Mouse (Mus musculus) forebrain, embryonic 16.5 days (tissue): ENCODE results near the gene Usp32. TPM values are rescaled to one million over a fixed set of nuclear protein-coding genes. Genes with fewer than 3 reads are reported as not detected.

Source experiments
- ATAC-seq: fragments of 200-750 bp; cut with Nextera tagmentation; 2 replicates; pipeline ENCODE4 v1.8.0; 2017; ENCODE audit warnings: mild to moderate bottlenecking, moderate library complexity
- H3K27ac ChIP-seq: fragments of 300-500 bp; sonication (generic); 2 replicates; pipeline ENCODE4 v1.5.1; 2014; ENCODE audit warnings: low read length, control low read depth
- H3K27me3 ChIP-seq: fragments of 300-500 bp; sonication (generic); replicated peaks from 2 replicates; pipeline ENCODE4 v1.6.1; 2014; ENCODE audit warnings: low read length; ENCODE audit not compliant: control insufficient read depth, insufficient read depth
- H3K36me3 ChIP-seq: fragments of 300-500 bp; sonication (generic); 2 replicates; pipeline ENCODE4 v1.6.1; 2014; ENCODE audit not compliant: control insufficient read depth, insufficient read depth
- H3K4me1 ChIP-seq: fragments of 300-500 bp; sonication (generic); replicated peaks from 2 replicates; pipeline ENCODE4 v1.6.1; 2014; ENCODE audit warnings: low read length; ENCODE audit not compliant: control insufficient read depth, insufficient read depth
- H3K4me2 ChIP-seq: fragments of 300-500 bp; sonication (generic); 2 replicates; pipeline ENCODE4 v1.6.1; 2014; ENCODE audit warnings: mild to moderate bottlenecking, low read length, control low read depth
- H3K4me3 ChIP-seq: fragments of 300-500 bp; sonication (generic); replicated peaks from 2 replicates; pipeline ENCODE4 v1.5.1; 2014; ENCODE audit warnings: mild to moderate bottlenecking, low read length, control low read depth
- H3K9ac ChIP-seq: fragments of 300-500 bp; sonication (generic); replicated peaks from 2 replicates; pipeline ENCODE4 v1.6.1; 2014; ENCODE audit warnings: low read depth, low read length, control low read depth
- H3K9me3 ChIP-seq: fragments of 300-500 bp; sonication (generic); 2 replicates; pipeline ENCODE4 v1.6.1; 2016; ENCODE audit warnings: low read length; ENCODE audit not compliant: control insufficient read depth
- WGBS: fragments of 180-500 bp; shearing (Covaris S2); extraction: QIAGEN DNeasy Blood & Tissue Kit; methylation state at CpG from one replicate; pipeline ENCODE4 v1.1.7; 2014; 5-methylcytosine and 5-hydroxymethylcytosine counted together
- polyA plus RNA-seq: library from polyadenylated mRNA; unstranded; fragments of >200 nt; fragmentation: Nextera tagmentation; extraction: Ambion mirVana; gene quantifications from 2 replicates; pipeline ENCODE4 v1.2.1, GENCODE M21; 2015

Gene Usp32
- polyA plus RNA-seq, 1 experiment from 2014 or later: 10.9 TPM

DNA sequence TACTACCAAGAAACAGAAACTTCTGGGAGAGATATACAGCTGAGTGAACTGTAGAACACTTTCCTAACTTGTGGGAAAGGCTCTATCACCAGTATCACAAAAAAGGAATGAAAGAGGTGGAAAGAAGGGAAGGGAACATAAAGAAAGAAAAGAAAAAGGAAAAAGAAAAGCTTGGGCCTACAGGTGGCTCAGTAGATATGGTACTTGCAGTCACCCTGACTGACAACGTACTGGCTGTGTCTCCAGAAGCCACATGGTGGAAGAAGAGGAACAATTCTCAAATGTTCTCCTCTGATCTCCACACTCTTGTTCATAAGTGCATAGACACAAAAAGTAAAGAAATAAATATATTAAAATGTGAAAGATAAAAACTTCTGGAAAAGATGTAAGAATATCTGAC, 11.1 kb downstream of the Usp32 start:
- Histone ChIP-seq H3K9ac (no peak overlapping the region), H3K4me3 (no peak overlapping the region), H3K4me2 (no peak overlapping the region), H3K9me3 (no peaks in the 10 kb centered on the region), H3K4me1 (no peaks in the 10 kb centered on the region), H3K36me3 (no peaks in the 10 kb centered on the region), H3K27me3 (no peaks in the 10 kb centered on the region), H3K27ac (no peak overlapping the region)
- WGBS: 97% methylated on average over 1 of the region's 1 CpGs
- ATAC-seq: no peak

DNA sequence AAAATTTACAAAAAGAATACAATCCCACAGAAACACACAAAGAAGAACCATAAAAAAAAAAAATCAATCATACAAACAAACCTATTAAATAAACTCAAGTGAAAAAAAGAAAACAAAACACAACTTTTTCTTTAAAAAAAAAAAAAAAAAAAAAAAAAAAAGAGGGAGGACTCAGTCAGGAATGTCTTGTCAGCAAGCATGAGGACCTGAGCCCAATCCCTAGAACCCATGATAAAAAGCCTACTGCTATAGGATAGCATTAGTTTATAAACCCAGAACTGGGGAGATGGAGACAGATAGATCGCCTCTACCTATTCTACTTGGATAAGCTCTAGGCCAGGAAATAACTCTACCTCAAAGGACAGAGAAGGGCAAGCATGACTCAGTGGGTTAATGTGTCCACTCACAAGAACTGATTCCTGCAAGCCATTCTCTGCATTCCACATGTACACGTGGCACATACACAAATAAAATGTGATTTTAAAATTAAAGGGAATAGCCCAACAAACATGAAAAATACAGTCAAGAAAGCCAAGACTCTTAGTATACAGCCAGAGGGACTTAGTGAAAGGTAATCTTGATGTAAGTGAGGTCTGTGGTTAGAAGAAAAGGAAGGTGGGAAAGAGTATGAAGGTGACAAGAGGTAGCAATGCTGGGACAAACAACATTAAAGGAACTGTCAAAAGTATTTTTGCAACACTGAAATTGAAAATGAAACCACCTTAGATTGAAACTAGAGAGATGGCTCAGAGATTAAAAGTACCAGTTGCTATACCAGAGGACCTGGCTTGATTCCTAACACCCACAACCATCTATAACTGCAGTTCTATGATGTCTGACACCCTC, 13.5 kb downstream of the Usp32 start:
- Histone ChIP-seq H3K27me3 (no peaks in the 10 kb centered on the region), H3K4me3 (no peak overlapping the region), H3K9ac (no peak overlapping the region), H3K4me2 (no peak overlapping the region), H3K27ac (no peak overlapping the region), H3K36me3 (no peaks in the 10 kb centered on the region), H3K4me1 (no peaks in the 10 kb centered on the region), H3K9me3 (no peaks in the 10 kb centered on the region)
- 89% methylated on average over 2 of the region's 2 CpGs for WGBS
- no peak for ATAC-seq

DNA sequence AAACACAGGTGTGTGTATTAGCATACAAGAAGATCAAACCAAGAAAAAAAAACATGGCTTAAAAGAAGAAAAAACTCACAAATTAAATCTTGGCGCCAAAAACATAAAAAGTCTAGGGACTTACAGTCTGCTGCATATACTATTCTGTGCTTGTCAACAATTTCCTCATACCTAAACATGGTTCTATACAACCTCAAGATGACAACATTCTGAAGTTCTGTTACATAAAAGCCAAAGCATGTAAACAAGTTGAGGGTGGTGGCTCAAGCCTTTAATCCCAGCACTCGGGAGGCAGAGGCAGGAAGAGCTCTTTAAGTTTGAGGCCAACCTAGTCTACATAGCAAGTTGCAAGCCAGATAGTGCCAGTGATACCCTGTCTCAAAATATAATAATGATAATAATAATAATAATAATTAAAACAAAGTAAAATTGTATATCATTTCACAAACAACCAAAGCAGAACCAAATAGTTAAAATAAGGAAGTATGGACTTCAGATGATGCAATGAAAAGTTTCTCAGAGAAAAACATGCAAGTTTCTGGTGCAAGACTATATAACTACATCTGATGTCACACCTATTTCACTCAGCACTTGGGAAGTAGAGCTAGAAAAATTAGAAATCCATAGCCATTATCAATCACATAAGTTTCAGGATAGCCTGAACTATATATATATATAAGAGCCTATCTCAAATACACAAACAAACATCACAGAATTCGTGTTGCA, 16.5 kb downstream of the Usp32 start:
- H3K9ac ChIP-seq: no peak overlapping the region
- no peaks in the 10 kb centered on the region for H3K4me1 ChIP-seq
- no peak overlapping the region for H3K4me3 ChIP-seq
- H3K9me3 ChIP-seq: no peaks in the 10 kb centered on the region
- WGBS: 87% methylated on average over 3 of the region's 3 CpGs
- no peaks in the 10 kb centered on the region for H3K27me3 ChIP-seq
- H3K27ac ChIP-seq: no peak overlapping the region
- H3K36me3 ChIP-seq: no peaks in the 10 kb centered on the region
- H3K4me2 ChIP-seq: no peak overlapping the region
- no peak for ATAC-seq

DNA sequence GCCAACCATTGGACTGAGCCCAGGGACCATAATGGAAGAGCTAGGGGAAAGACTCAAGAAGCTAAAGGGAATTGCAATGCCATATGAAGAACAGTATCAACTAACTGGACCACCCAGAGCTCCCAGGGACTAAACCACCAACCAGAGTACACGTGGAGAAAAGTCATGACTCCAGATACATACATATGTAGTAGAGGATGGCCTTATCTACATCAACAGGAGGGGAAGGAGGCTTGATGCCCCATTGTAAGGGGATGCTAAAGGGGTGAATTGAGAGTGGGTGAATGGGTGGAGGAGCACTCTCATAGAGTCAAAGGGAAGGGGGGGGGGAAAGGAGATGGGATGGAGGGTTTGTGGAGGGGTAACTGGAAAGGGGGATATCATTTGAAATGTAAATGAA, 17.9 kb downstream of the Usp32 start:
- Histone ChIP-seq H3K4me1 (no peaks in the 10 kb centered on the region), H3K36me3 (no peaks in the 10 kb centered on the region), H3K27ac (no peak overlapping the region), H3K9ac (no peak overlapping the region), H3K4me2 (no peak overlapping the region), H3K4me3 (no peak overlapping the region), H3K27me3 (no peaks in the 10 kb centered on the region), H3K9me3 (no peaks in the 10 kb centered on the region)
- no peak for ATAC-seq
- WGBS: 77% methylated on average over 1 of the region's 1 CpGs

DNA sequence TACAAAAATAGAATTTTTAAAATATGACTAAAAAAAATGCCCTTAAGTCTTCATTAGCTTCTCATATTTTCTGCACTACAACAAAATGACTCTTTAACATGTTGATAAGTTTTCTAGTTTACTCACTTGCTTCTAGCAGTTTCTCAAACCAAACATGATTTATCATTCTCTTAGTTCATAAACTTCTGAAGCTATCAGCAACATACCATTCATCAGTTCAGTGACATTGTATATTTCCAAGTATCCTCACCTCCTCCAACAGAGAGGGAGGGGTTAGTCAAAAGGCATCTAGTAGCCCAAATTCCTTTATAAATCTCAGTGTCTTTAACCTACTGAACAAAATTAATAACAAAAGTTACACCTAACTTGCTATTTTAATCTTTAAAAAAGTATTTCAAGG, 22.8 kb downstream of the Usp32 start:
- Histone ChIP-seq H3K27me3 (no peaks in the 10 kb centered on the region), H3K4me1 (no peaks in the 10 kb centered on the region), H3K9me3 (no peaks in the 10 kb centered on the region), H3K36me3 (no peaks in the 10 kb centered on the region), H3K27ac (no peak overlapping the region), H3K9ac (no peak overlapping the region), H3K4me3 (no peak overlapping the region), H3K4me2 (no peak overlapping the region)
- no peak for ATAC-seq

DNA sequence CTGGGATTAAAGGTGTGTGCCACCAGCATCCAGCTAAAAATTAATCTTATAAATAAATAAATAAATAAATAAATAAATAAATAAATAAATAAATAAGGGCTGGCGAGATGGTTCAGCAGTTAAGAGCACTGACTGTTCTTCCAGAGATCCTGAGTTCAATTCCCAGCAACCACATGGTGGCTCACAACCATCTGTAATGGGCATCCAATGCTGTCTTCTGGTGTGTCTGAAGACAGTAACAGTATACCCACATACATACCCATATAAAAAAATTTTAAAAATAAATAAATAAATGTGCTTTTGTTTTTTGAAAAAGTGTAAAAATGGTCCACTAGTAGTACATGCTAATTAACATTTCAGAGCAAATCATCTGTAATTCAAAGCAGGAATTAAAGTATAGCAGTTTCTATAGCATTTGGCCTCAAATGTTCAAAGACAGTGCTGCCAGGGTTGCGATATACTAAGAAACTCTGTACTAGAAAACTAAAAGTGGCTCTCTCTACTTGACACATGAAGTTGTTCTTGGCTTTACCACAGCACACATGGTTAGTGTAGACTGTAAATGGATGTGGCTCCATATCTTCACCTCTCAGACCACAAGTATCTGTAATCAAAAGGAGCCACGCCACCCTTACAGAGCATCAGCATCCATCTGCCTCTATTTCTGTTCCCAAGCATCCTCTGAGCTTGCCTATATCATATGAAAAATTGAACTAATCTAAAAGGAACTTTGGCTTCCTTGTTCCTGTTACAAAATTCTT, 23.7 kb downstream of the Usp32 start:
- no peaks in the 10 kb centered on the region for H3K4me1 ChIP-seq
- H3K4me2 ChIP-seq: no peak overlapping the region
- H3K27ac ChIP-seq: no peak overlapping the region
- WGBS: 91% methylated on average over 3 of the region's 3 CpGs
- no peak overlapping the region for H3K4me3 ChIP-seq
- no peaks in the 10 kb centered on the region for H3K27me3 ChIP-seq
- no peak for ATAC-seq
- no peaks in the 10 kb centered on the region for H3K36me3 ChIP-seq
- H3K9ac ChIP-seq: no peak overlapping the region
- no peaks in the 10 kb centered on the region for H3K9me3 ChIP-seq

DNA sequence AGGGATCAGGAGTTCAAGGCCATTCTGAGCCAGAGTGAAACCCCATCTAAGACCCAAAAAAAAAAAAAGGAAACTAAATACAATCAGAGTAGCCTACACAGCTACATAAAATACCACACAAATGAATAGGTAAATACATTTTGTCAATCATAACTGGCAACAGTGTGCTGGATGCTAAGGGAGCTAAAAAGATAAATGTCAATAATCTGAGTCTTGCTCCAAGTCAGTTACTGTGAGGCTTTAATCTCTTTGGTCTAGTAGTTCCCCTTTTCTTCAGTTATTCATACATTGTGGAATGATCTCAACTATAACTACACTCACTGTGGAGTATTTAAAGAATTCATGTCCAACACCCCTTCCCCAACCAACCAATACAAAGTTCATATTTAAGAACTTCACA, 30.0 kb downstream of the Usp32 start:
- H3K27ac ChIP-seq: no peak overlapping the region
- ATAC-seq: no peak
- no peaks in the 10 kb centered on the region for H3K27me3 ChIP-seq
- H3K4me2 ChIP-seq: no peak overlapping the region
- H3K9me3 ChIP-seq: no peaks in the 10 kb centered on the region
- H3K36me3 ChIP-seq: 0 out of 2 replicates have a peak, but pooled peaks cover 2% of the 10 kb centered on the region
- H3K9ac ChIP-seq: no peak overlapping the region
- H3K4me1 ChIP-seq: no peaks in the 10 kb centered on the region
- H3K4me3 ChIP-seq: no peak overlapping the region

DNA sequence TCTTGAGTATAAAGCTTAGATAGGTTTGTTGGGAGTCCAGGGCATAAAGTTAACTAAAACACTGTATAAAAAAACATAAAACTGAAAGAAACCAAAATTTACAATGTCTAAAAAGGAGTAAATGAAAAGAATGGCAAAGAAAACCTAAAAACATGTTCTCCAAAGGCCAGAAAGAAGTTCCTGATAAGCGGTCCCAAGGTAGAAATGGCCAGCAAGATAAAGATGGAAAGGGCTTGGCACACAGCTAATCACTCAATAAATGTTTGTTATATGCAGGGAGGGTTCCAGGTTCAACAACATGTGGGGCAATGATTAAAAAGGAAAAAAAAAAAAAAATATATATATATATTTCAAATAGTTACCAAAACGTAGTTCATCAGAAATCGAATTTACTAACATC, 32.7 kb downstream of the Usp32 start:
- H3K4me1 ChIP-seq: no peaks in the 10 kb centered on the region
- no peak overlapping the region for H3K4me3 ChIP-seq
- H3K27me3 ChIP-seq: no peaks in the 10 kb centered on the region
- H3K9ac ChIP-seq: no peak overlapping the region
- H3K9me3 ChIP-seq: no peaks in the 10 kb centered on the region
- peaks cover 4% of the 10 kb centered on the region; the same call in 1 of the 2 replicates for H3K36me3 ChIP-seq
- 95% methylated on average over 3 of the region's 3 CpGs for WGBS
- H3K4me2 ChIP-seq: no peak overlapping the region
- ATAC-seq: no peak
- H3K27ac ChIP-seq: no peak overlapping the region

DNA sequence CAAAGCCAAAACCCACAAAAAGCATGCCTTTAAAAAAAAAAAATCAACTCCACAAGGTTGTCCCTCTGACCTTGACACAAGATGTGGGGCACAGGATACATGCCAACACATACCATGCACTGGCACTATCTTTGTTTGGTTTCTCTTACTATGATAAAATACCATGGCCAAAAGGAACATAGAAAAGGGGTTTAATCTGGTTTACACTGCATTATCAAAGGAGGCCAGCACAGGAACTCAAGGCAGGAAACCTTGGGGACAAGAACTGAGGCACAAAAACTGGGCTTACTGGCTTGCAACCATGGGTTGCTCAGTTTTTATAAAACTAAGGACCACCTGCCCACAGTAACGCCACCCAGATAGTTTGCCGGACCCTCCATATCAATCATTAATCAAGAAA, 34.1 kb downstream of the Usp32 start:
- Histone ChIP-seq H3K4me2 (no peak overlapping the region), H3K36me3 (peaks cover 2% of the 10 kb centered on the region; the same call in 1 of the 2 replicates), H3K9ac (no peak overlapping the region), H3K4me1 (no peaks in the 10 kb centered on the region), H3K9me3 (no peaks in the 10 kb centered on the region), H3K27me3 (no peaks in the 10 kb centered on the region), H3K4me3 (no peak overlapping the region), H3K27ac (no peak overlapping the region)
- ATAC-seq: no peak
- WGBS: 92% methylated on average over 2 of the region's 2 CpGs
